Mouse (Mus musculus) heart, adult 2 months (tissue): ENCODE results near the gene Ccdc137. TPM values are rescaled to one million over a fixed set of nuclear protein-coding genes. Genes with fewer than 3 reads are reported as not detected.
A peak's percentile ranks its signal among the peaks of the same experiment; 100 is the strongest.

ENCODE experiments used
- DNase-seq, 2 experiments: peaks; one replicate each; pipeline ENCODE4 v3.0.0; 2021
- H3K27ac ChIP-seq: fragments of 200-600 bp; 2 replicates; pipeline ENCODE4 v1.8.1; 2022
- H3K27me3 ChIP-seq: fragments of 200-500 bp; 2 replicates; pipeline ENCODE4 v1.6.1; 2012; ENCODE audit warnings: mild to moderate bottlenecking, low read length, inconsistent platforms, mixed read lengths; ENCODE audit not compliant: control insufficient read depth, insufficient read depth
- H3K36me3 ChIP-seq: fragments of 200-500 bp; 2 replicates; pipeline ENCODE4 v1.6.1; 2012; ENCODE audit warnings: low read length, inconsistent platforms; ENCODE audit not compliant: control insufficient read depth, insufficient read depth
- H3K4me1 ChIP-seq: fragments of 200-500 bp; 2 replicates; pipeline ENCODE4 v1.6.1; 2011; ENCODE audit warnings: low read length; ENCODE audit not compliant: control insufficient read depth, insufficient read depth
- H3K4me3 ChIP-seq: fragments of 200-600 bp; 2 replicates; pipeline ENCODE4 v1.8.1; 2022
- H3K79me2 ChIP-seq: fragments of 200-500 bp; replicated peaks from 2 replicates; pipeline ENCODE4 v1.6.1; 2012; ENCODE audit warnings: mild to moderate bottlenecking, inconsistent platforms, low read length, moderate library complexity, mixed read lengths; ENCODE audit not compliant: control insufficient read depth, insufficient read depth
- H3K9ac ChIP-seq: fragments of 200-500 bp; 2 replicates; pipeline ENCODE4 v1.6.1; 2012; ENCODE audit warnings: low read depth, mild to moderate bottlenecking, control low read depth, inconsistent platforms, low read length, mixed read lengths
- CTCF ChIP-seq: fragments of 200-600 bp; IDR thresholded peaks from 2 replicates; pipeline ENCODE4 v1.8.1; 2022; ENCODE audit warnings: antibody characterized with exemption, mild to moderate bottlenecking, moderate library complexity
- EP300 ChIP-seq: fragments of 200-500 bp; IDR thresholded peaks from 2 replicates; pipeline ENCODE4 v1.6.1; 2011; ENCODE audit warnings: low read depth, low read length, control low read depth; ENCODE audit not compliant: insufficient read depth
- POLR2A ChIP-seq: fragments of 200-500 bp; IDR thresholded peaks from 2 replicates; pipeline ENCODE4 v1.6.1; 2011; ENCODE audit warnings: mild to moderate bottlenecking, low read depth, low read length, control low read depth; ENCODE audit not compliant: insufficient read depth
- WGBS: fragments of 180-500 bp; shearing (Covaris S2); methylation state at CpG from one replicate; pipeline ENCODE4 v1.1.7; 2018; 5-methylcytosine and 5-hydroxymethylcytosine counted together
- intact Hi-C: fragments of 180-260 bp; cut with DNase I; formaldehyde crosslinking; loops from one replicate; pipeline ENCODE4 v1.15.1; 2025
- polyA plus RNA-seq: library from polyadenylated mRNA; depleted of rRNA; stranded (reverse); fragments of >200 nt; gene quantifications from 2 replicates; pipeline ENCODE4 v1.2.3, GENCODE M21; 2012
- total RNA-seq, 2 experiments: library from RNA; stranded (reverse); gene quantifications; 2 replicates each; pipeline ENCODE4 v1.2.3; 2021

Ccdc137 gene
- total and polyA plus RNA-seq, 3 experiments = 5.8 to 6.7 (median 6.0) TPM

GRCm38 (mm10) chr11:120498891-120499290 lies 41.0 kb downstream of the Ccdc137 start:
- Histone ChIP-seq H3K79me2 (no peaks in the 10 kb centered on the region), H3K9ac (no peak overlapping the region), H3K27me3 (no peaks in the 10 kb centered on the region), H3K4me3 (no peak overlapping the region), H3K27ac (no peak overlapping the region), H3K36me3 (no peaks in the 10 kb centered on the region), H3K4me1 (peaks cover 4% of the 10 kb centered on the region)
- no peak for DNase-seq
- WGBS = 75% methylated on average over 5 of the region's 5 CpGs
- no peak for TF ChIP-seq POLR2A
- TF ChIP-seq CTCF = no peak
- no peak for TF ChIP-seq EP300
- intact Hi-C loops = no loop called here

- Histone ChIP-seq H3K27ac (no peak overlapping the region), H3K36me3 (no peaks in the 10 kb centered on the region), H3K27me3 (no peaks in the 10 kb centered on the region), H3K4me3 (no peak overlapping the region), H3K9ac (no peak overlapping the region), H3K79me2 (no peaks in the 10 kb centered on the region), H3K4me1 (peaks cover 4% of the 10 kb centered on the region)
- 74% methylated on average over 6 of the region's 6 CpGs for WGBS
- intact Hi-C loops = no loop called here
- DNase-seq = no peak
- TF ChIP-seq EP300 = no peak
- TF ChIP-seq CTCF = no peak
- TF ChIP-seq POLR2A = no peak
Observed at GRCm38 (mm10) chr11:120499894-120500293, 42.0 kb downstream of the Ccdc137 start.

GRCm38 (mm10) chr11:120500357-120500756 lies 42.4 kb downstream of the Ccdc137 start:
- 5% methylated on average over 3 of the region's 3 CpGs for WGBS
- intact Hi-C loops = no loop called here
- no peak overlapping the region for H3K27ac ChIP-seq
- no peak for TF ChIP-seq POLR2A
- TF ChIP-seq CTCF = no peak
- TF ChIP-seq EP300 = no peak
- no peak for DNase-seq
- H3K9ac ChIP-seq = peak overlapping the region; percentile 27; the same call in 1 of the 2 replicates
- H3K27me3 ChIP-seq = no peaks in the 10 kb centered on the region
- H3K79me2 ChIP-seq = no peaks in the 10 kb centered on the region
- H3K4me1 ChIP-seq = peaks cover 4% of the 10 kb centered on the region
- no peak overlapping the region for H3K4me3 ChIP-seq
- H3K36me3 ChIP-seq = no peaks in the 10 kb centered on the region

- Histone ChIP-seq H3K79me2 (no peaks in the 10 kb centered on the region), H3K4me3 (no peak overlapping the region), H3K4me1 (peaks cover 4% of the 10 kb centered on the region), H3K9ac (no peak overlapping the region), H3K36me3 (no peaks in the 10 kb centered on the region), H3K27ac (no peak overlapping the region), H3K27me3 (no peaks in the 10 kb centered on the region)
- DNase-seq = no peak
- WGBS = 48% methylated on average over 6 of the region's 6 CpGs
- TF ChIP-seq POLR2A (no peak), CTCF (no peak), EP300 (no peak)
- intact Hi-C loops = no loop called here
Observed at GRCm38 (mm10) chr11:120501018-120501417, 43.1 kb downstream of the Ccdc137 start.

GRCm38 (mm10) chr11:120501701-120502100 lies 43.8 kb downstream of the Ccdc137 start:
- TF ChIP-seq POLR2A (no peak), CTCF (no peak), EP300 (no peak)
- DNase-seq = no peak
- Histone ChIP-seq H3K27me3 (no peaks in the 10 kb centered on the region), H3K4me1 (peaks cover 4% of the 10 kb centered on the region), H3K4me3 (no peak overlapping the region), H3K36me3 (no peaks in the 10 kb centered on the region), H3K27ac (no peak overlapping the region), H3K79me2 (no peaks in the 10 kb centered on the region), H3K9ac (no peak overlapping the region)
- intact Hi-C loops = no loop called here
- WGBS = 80% methylated on average over 4 of the region's 4 CpGs

GRCm38 (mm10) chr11:120505661-120506060 lies 47.7 kb downstream of the Ccdc137 start:
- WGBS = 86% methylated on average over 3 of the region's 3 CpGs
- Histone ChIP-seq H3K36me3 (no peaks in the 10 kb centered on the region), H3K4me1 (peaks cover 2% of the 10 kb centered on the region; the same call in 1 of the 2 replicates), H3K9ac (no peak overlapping the region), H3K27me3 (no peaks in the 10 kb centered on the region), H3K4me3 (no peak overlapping the region), H3K27ac (no peak overlapping the region), H3K79me2 (no peaks in the 10 kb centered on the region)
- DNase-seq = no peak
- TF ChIP-seq CTCF (no peak), EP300 (no peak), POLR2A (no peak)
- intact Hi-C loops = no loop called here

GRCm38 (mm10) chr11:120506899-120507298 lies 49.0 kb downstream of the Ccdc137 start:
- peaks cover 2% of the 10 kb centered on the region; the same call in 1 of the 2 replicates for H3K4me1 ChIP-seq
- H3K9ac ChIP-seq = no peak overlapping the region
- intact Hi-C loops = no loop called here
- H3K27me3 ChIP-seq = no peaks in the 10 kb centered on the region
- 64% methylated on average over 4 of the region's 4 CpGs for WGBS
- no peak for TF ChIP-seq EP300
- no peak for TF ChIP-seq POLR2A
- TF ChIP-seq CTCF = peak; percentile 54
- no peak for DNase-seq
- no peaks in the 10 kb centered on the region for H3K79me2 ChIP-seq
- H3K27ac ChIP-seq = no peak overlapping the region
- H3K4me3 ChIP-seq = no peak overlapping the region
- H3K36me3 ChIP-seq = no peaks in the 10 kb centered on the region
